Mouse (Mus musculus) layer of hippocampus, postnatal 36 days (tissue): ENCODE measurements around the gene Ptprt. TPM values are rescaled to one million over a fixed set of nuclear protein-coding genes. Genes with fewer than 3 reads are reported as not detected.
"Not testable (repeated sequence)": the region's sequence is repeated elsewhere in the genome, so short reads cannot be mapped to it uniquely, and the experiment has no call there.

Experiments used
- DNase-seq, 2 experiments: peaks; one replicate each; pipeline ENCODE4 v3.0.0; 2022
- total RNA-seq, 2 experiments: library from RNA; stranded (reverse); gene quantifications; 2 replicates each; pipeline ENCODE4 v1.2.3; 2021

Ptprt gene
- total RNA-seq, 2 experiments from 2014 or later, result 45.6 to 51.9 TPM

- no peak for DNase-seq
These were observed 463.6 kb downstream of the Ptprt start for GRCm38 (mm10) chr2:162197316-162197715.

DNA sequence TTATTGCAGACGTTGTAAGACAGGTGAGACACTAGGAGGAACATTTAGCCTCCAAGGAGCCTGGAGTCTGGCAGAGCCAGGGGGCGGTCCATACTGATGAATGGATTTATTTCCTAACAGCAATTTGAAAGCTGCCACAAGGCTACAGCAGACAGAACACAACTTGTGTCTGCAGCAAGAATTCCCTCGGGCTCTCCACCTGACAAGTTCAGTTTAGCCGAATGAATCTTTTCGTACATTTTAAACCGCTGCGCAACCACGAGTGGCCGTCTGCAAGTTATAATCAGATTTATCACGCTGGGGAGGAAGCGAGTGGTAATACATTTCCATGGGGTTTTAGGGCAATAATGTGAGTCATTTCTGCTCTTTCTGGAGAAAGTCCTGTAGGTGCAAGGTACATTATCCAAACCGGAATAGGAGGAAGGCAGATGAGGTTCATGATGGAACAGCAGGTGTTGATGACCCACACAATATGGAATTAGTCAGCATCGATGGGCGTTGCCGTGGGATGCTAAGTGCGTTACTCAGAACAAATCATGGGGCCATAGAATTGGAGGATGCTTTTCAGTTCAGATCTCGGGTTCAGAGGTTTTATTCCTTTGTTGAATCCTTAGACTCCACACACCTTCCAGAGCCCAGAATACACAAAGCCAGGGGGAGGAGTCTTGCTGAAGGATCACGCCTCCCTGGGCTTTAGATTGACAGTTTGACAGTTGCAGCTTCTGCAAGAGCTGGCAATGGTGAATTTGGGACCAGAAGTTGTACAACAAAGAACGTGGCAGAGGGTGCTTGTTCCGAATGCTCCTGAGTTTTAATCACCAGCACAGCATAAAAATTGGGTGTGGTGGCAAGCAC, 478.1 kb downstream of the Ptprt start:
- no peak for DNase-seq

- DNase-seq, result no peak
These were observed 479.1 kb downstream of the Ptprt start for GRCm38 (mm10) chr2:162181826-162182225.

DNA sequence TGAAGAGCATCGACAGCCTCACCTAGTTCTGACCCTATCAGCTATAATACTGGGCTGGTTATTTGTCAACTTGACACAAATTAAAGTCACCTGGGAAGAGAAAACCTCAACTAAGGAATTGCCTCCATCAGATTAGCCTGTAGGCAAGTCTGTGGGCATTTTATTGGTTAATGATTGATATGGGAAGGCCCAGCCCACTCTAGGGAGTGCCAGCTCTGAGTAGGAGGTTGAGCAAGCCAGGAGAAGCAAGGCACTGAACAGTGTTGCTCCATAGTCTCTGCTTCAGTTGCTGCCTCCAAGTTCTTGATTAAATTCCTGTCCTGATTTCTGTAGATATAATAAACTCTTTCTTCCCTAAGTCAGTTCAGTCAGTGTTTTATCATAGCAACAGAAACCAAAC, 488.4 kb downstream of the Ptprt start:
- no peak for DNase-seq

- DNase-seq, result no peak
These were observed 519.0 kb downstream of the Ptprt start for GRCm38 (mm10) chr2:162141845-162142411.

DNA sequence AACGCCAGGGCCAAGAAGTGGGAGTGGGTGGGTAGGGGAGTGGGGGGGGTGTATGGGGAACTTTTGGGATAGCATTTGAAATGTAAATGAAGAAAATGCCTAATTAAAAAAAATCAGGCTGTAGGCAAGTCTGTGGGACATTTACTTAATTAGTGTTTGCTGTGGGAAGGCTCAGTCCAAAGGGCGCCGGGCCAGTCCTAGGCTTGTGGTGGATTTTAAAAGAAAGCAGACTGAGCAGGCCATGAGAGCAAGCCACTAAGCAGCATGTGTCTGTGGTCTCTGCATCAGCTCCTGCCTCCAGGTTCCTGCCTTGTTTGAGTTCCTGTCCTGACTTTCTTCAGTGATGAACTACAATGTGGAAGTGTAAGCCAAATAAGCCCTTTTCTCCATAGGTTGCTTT, 524.8 kb downstream of the Ptprt start:
- not testable (repeated sequence) for DNase-seq

DNA sequence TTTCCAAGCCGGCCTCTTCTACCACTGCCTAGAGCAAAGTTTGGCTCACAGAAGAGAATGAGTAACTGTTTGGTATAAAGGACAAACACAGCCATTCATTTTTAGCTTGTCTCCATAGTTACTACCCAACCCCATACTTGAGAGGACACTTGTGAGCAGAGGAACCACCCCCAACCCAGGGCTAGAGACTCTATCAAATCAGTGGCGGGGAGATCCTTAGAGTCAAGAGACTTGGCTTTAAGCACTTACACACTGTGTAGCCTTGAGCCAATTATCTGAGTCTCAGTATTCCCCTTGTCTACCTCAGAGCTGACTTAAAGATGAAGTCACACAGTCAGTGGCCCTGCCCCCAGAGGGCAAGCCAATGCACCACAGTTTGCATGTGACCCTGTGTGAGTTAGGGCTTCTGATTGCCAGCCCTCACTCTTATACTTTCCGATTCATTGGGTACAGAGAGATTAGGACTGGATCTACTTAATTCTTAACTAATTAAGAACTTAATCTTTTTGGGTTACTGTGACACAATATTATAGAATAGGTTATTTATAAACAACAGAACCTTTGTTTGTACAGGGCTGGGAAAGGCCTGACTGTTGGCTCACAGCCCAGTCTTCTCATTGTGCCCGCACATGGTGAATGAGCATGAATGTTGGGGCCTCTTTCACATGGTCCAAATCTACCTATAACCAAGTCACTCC, 529.2 kb downstream of the Ptprt start:
- DNase-seq, result no peak

DNA sequence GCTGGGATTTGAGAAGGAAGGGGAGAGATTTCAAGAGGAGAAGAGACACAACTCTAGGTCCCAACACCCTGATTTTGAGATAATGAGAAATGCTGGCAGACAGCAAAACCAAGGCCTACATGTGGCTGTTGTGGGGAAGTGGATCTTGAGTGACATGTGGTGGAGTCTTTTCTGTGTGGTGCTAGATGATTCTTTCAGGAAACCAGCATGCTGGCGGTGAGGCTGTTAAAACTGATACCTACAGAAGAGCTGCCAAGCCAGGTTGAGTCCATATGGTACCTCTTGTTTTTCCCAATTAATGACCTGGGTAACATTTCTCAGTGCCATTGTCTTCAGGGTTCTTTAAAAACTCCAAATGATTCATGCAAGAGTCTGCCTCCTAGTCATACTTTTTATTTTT, 531.1 kb downstream of the Ptprt start:
- no peak for DNase-seq

DNA sequence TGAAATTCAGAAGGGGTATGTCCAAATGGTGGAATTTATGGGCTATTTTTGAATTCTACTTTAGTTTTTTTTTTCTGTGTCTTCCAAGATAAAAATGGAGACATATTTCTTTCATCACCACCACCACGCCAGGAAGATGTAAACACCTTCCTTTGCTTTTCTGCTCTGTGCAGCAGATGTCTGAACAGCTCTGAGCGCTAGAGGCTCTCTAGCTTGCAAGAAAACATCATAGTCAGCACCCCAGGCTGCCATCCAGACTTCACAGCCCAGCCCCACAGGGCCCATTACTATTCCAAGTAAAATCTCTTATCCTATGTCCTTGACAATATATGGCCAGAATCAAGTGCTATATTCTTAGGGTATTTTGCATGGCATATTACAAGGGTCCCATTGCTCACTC, 542.9 kb downstream of the Ptprt start:
- no peak for DNase-seq

- peak; percentile 8 to 19 for DNase-seq
These were observed 578.6 kb downstream of the Ptprt start for GRCm38 (mm10) chr2:162082391-162082790.

GRCm38 (mm10) chr2:162080717-162081398, 580.1 kb downstream of the Ptprt start:
- DNase-seq, result no peak

DNA sequence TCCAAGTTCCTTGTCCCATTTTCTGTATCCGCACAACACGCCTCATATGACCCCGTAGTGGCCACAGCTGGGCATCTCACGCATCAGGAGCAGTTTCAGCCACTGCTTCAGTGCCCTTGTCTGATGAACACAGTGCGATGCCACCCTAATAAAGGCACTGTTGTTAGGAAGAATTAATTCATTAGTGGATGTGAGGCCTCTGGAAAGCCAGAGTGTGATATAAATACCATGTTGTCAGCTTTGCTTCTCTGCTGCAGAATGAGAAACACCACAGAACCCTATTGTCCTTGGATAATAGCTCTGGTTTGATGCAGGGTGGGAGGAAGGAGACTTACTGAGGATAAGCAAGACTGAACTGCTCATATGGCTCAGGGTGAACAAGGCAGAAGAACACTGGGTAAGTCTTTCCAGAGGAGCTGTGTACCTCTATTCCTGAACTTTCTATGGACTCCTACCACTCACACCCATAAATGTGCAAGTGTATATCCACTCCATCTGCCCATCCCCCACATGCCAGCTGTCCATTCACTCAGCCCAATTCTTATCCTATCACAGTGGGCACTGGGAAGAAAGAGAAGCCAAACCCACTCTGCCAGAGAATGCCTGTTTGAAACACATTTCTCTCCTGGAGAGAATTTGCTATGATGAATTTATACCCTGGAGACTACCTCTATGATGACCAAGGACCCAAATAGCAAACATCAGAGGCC, 582.2 kb downstream of the Ptprt start:
- DNase-seq, result no peak

- no peak for DNase-seq
These were observed 608.1 kb downstream of the Ptprt start for GRCm38 (mm10) chr2:162052816-162053215.

- DNase-seq, result no peak
These were observed 610.7 kb downstream of the Ptprt start for GRCm38 (mm10) chr2:162050198-162050597.

DNA sequence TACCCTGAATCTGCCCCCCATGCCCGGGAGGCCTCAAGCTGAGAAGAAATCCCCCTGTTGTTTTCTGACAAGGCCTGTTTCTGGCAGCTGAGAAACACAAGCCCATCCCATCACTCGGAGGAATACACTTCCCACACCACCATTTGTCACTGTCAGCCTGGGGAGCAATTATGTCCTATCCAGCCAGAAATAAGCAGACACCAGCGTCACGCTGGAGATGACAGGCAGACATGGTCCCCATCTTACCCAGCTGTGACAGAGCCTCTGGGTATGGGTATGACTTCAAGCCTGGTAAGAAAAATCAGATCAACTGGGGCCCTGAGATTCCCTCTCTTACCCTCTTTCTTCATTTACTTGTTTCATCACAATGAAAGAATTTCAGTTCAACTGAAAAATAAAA, 625.3 kb downstream of the Ptprt start:
- no peak for DNase-seq

GRCm38 (mm10) chr2:162031636-162032035, 629.3 kb downstream of the Ptprt start:
- no peak for DNase-seq

DNA sequence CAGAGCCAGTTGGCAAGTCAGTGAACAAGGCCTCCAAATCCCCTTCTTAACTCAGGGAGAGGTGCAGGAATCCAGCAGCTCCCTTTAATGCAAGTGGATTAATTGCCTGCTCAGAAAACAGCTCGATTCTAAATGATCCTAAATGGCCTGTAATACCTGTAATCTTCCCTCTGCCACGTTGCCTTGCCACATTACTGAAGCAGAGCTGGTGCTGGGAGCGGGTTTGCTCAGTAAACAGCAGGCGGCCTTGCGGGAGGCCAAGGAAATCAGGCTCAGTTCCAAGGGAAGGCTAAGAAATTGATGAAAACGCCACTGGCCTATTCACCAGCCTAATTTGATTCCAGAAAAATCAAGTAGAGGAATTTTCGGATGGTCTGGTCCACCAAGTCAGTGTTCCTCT, 659.9 kb downstream of the Ptprt start:
- DNase-seq, result no peak

DNA sequence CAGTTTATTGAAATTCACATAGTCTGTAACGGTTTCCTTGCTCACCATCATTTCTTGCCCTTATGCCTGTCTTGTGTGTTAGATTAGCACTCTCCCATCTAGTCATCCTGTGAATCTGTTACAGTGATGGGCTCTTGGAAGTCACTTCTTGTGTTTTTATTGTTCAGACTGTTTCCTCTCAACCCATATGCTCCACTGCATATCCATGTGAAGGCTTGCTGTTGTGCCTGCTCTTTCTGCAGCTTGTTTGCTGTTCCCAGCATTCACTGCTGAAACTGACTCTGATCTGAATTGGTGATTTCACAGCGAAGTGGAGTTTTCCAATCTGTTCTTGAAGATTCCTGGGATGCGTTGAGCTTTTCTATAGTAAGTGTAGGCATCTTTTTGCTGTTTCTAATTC, 678.6 kb downstream of the Ptprt start:
- DNase-seq, result no peak

DNA sequence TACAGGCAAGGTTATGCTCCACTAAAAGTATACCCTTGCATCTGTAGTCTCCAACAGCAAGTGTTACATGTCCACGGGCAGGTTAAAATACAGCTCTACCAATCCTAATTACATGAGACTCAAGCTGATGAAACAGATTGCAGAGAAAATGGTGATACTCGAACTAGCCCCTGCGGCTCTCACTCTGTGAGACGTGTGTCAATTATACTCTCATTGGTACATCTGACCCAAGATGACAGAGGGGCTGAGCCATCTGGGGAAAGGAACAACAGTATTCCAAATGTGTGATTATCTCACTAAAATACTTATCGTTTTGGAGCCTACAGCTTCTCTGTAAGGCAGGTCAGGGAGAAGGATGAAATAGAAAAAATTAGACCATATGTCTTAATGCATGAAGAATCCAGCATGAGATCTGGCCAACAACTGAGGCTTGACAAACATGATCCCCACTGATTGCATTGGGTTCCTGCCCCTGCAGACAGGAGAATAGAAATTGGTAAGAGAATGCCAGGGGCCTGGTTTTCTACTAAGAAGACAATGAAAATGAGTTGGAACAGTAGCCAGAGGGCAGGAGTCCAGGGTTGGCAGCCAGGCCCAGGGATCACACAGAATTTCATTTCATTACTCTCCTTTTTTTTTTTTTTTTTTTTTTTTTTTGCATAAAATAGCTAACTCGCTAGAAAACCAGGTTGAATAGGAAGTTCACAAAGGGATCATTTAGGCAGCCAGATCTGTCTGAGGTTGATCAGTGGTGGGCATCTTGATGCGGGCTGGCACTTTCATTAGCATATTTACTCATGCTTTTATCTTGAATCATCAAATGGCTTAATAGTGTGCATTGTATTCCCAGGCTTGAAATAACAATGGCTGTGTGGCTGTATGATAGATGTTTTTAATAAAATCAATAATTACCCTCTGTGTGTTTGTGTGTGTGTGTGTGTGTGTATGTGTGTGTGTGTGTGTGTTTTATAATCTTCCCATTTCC, 699.5 kb downstream of the Ptprt start:
- peak; percentile 15 to 26 for DNase-seq

- DNase-seq, result no peak
These were observed 715.5 kb downstream of the Ptprt start for GRCm38 (mm10) chr2:161945424-161945823.

- no peak for DNase-seq
These were observed 716.3 kb downstream of the Ptprt start for GRCm38 (mm10) chr2:161944689-161945088.
